ENCODE assay signal across 8 mouse cellular contexts in genomic region chr1:134093771-134094526, GRCm38 (mm10). TPM values are rescaled to one million over a fixed set of nuclear protein-coding genes. Genes with fewer than 3 reads are reported as not detected.
DNase-seq lines count a peak whose midpoint lies in the region; ATAC-seq and TF ChIP-seq lines count a peak whose summit lies in the region.

No protein-coding gene starts in this region.

- H3K4me2 ChIP-seq in limb, embryonic 14.5 days (replicated peaks; ENCODE audit: low read depth, low read length, severe bottlenecking): peak overlapping the region; percentile 93
- H3K4me2 ChIP-seq in midbrain, embryonic 14.5 days (ENCODE audit: low read length): peak overlapping the region; percentile 76

- TF ChIP-seq POLR2A in cerebellum, adult 2 months (IDR thresholded peaks at IDR 0.05; ENCODE audit: borderline replicate concordance, insufficient read depth, low read length): no peak
- no peak for TF ChIP-seq POLR2A in limb, embryonic 14.5 days (IDR thresholded peaks at IDR 0.05; ENCODE audit: borderline replicate concordance, extremely low read depth, insufficient read depth, insufficient read length)

- no peak for TF ChIP-seq CTCF in cerebellum, adult 2 months (IDR thresholded peaks at IDR 0.05; ENCODE audit: borderline replicate concordance, insufficient read depth, low read depth, low read length)

- peak overlapping the region; percentile 68 for H3K9ac ChIP-seq in limb, embryonic 14.5 days (ENCODE audit: low read depth, low read length, severe bottlenecking)
- H3K9ac ChIP-seq in midbrain, embryonic 14.5 days (replicated peaks; ENCODE audit: low read length): peak overlapping the region; percentile 59; the same call in 1 of the 2 replicates

- ATAC-seq in granulocyte monocyte progenitor cell, adult 5-6 weeks (replicated peaks; ENCODE audit: poor library complexity, severe bottlenecking): peak; percentile 65
- no peak for ATAC-seq in limb, embryonic 14.5 days (ENCODE audit: low FRiP score, low read depth)
- ATAC-seq in midbrain, embryonic 14.5 days (ENCODE audit: low FRiP score, low TSS enrichment): no peak

- H3K27me3 ChIP-seq in cerebellum, adult 2 months (ENCODE audit: control insufficient read depth, insufficient read depth, low read length): no peaks in the 10 kb centered on the region
- no peaks in the 10 kb centered on the region for H3K27me3 ChIP-seq in limb, embryonic 14.5 days (ENCODE audit: control insufficient read depth, insufficient read depth, low read length)
- H3K27me3 ChIP-seq in midbrain, embryonic 14.5 days (ENCODE audit: control insufficient read depth, insufficient read depth, low read length): no peaks in the 10 kb centered on the region

- DNase-seq in cerebellum, adult 2 months: no peak
- DNase-seq in cerebellum, adult 18-20 months: no peak
- peak; percentile 76 to 78 for DNase-seq in B cell, adult 2 months
- DNase-seq in limb, embryonic 14.5 days (ENCODE audit: low spot score): no peak
- DNase-seq in midbrain, embryonic 14.5 days: no peak
- no peak for DNase-seq in left cerebral cortex, postnatal 14 days (ENCODE audit: low spot score in 2 of 2)
- DNase-seq in right cerebral cortex, adult 18-20 months: no peak

- peaks cover 29% of the 10 kb centered on the region for H3K4me1 ChIP-seq in cerebellum, adult 2 months (ENCODE audit: control insufficient read depth, insufficient read depth, low read length)
- peaks cover 41% of the 10 kb centered on the region for H3K4me1 ChIP-seq in limb, embryonic 14.5 days (ENCODE audit: control insufficient read depth, insufficient read depth, low read length)
- H3K4me1 ChIP-seq in midbrain, embryonic 14.5 days (ENCODE audit: control insufficient read depth, insufficient read depth, low read length): peaks cover 55% of the 10 kb centered on the region

- 77% methylated on average over 13 of the region's 13 CpGs for WGBS in cerebellum, adult 2 months
- WGBS in limb, embryonic 14.5 days: 73% methylated on average over 13 of the region's 13 CpGs
- 60% methylated on average over 13 of the region's 13 CpGs for WGBS in midbrain, embryonic 14.5 days

- H3K27ac ChIP-seq in cerebellum, adult 2 months (ENCODE audit: insufficient read depth, low read length): peak overlapping the region; percentile 97
- peak overlapping the region; percentile 87; the same call in 1 of the 2 replicates for H3K27ac ChIP-seq in limb, embryonic 14.5 days (replicated peaks; ENCODE audit: low read depth, low read length)
- H3K27ac ChIP-seq in midbrain, embryonic 14.5 days (replicated peaks; ENCODE audit: low read depth, low read length): peak overlapping the region; percentile 80

- no peaks in the 10 kb centered on the region for H3K9me3 ChIP-seq in limb, embryonic 14.5 days (ENCODE audit: control insufficient read depth, low read length)
- no peaks in the 10 kb centered on the region; the same call in 1 of the 2 replicates for H3K9me3 ChIP-seq in midbrain, embryonic 14.5 days (ENCODE audit: control insufficient read depth, low read length)

- H3K36me3 ChIP-seq in limb, embryonic 14.5 days (ENCODE audit: control insufficient read depth, insufficient read depth, low read length): no peaks in the 10 kb centered on the region
- H3K36me3 ChIP-seq in midbrain, embryonic 14.5 days (ENCODE audit: control insufficient read depth, insufficient read depth, low read length): no peaks in the 10 kb centered on the region

- H3K4me3 ChIP-seq in cerebellum, adult 2 months (replicated peaks; ENCODE audit: insufficient read depth, low read depth, low read length): no peak overlapping the region
- H3K4me3 ChIP-seq in limb, embryonic 14.5 days (replicated peaks; ENCODE audit: low read length): peak overlapping the region; percentile 47; the same call in 1 of the 2 replicates
- H3K4me3 ChIP-seq in midbrain, embryonic 14.5 days (replicated peaks; ENCODE audit: low read depth, low read length): peak overlapping the region; percentile 45; the same call in 1 of the 2 replicates

- intact Hi-C loops in left cerebral cortex, postnatal 14 days (cut with DNase I): no loop called here

RNA-seq across cellular contexts. Expression of gene Btg2, which starts 15.0 kb away (rescaled TPM):
- polyA plus RNA-seq in cerebellum, adult 2 months (2012; rRNA removed): 11.9 and 15.3 TPM in 2 replicates
- total RNA-seq in granulocyte monocyte progenitor cell, adult 5-6 weeks (2014; fragmentation: Nextera tagmentation): 7.2 and 13.5 TPM in 2 replicates
- 31.3 and 33.7 TPM in 2 replicates for total RNA-seq in granulocyte monocyte progenitor cell, adult 5-6 weeks (2017)
- polyA plus RNA-seq in limb, embryonic 14.5 days (2012; rRNA removed): 18.6 TPM in 2 replicates
- 26.2 and 26.4 TPM in 2 replicates for polyA plus RNA-seq in limb, embryonic 14.5 days (2014; fragmentation: Nextera tagmentation; extraction: Ambion mirVana)
- 34.2 and 61.1 TPM in 2 replicates for polyA plus RNA-seq in midbrain, embryonic 14.5 days (2014; fragmentation: Nextera tagmentation; extraction: Ambion mirVana)
- 10 to 100 TPM; 14.6 to 17.5 TPM for total RNA-seq in left cerebral cortex, postnatal 14 days (2021)

RNA-seq across cellular contexts. Expression of gene Chit1, which starts 17.1 kb away (rescaled TPM):
- not detected in 2 replicates for polyA plus RNA-seq in cerebellum, adult 2 months (2012; rRNA removed)
- 0.62 and 1.7 TPM in 2 replicates for total RNA-seq in granulocyte monocyte progenitor cell, adult 5-6 weeks (2014; fragmentation: Nextera tagmentation)
- total RNA-seq in granulocyte monocyte progenitor cell, adult 5-6 weeks (2017): 0.22 and 0.82 TPM in 2 replicates
- 0.33 TPM in 2 replicates for polyA plus RNA-seq in limb, embryonic 14.5 days (2012; rRNA removed)
- polyA plus RNA-seq in limb, embryonic 14.5 days (2014; fragmentation: Nextera tagmentation; extraction: Ambion mirVana): 0.18 and 0.30 TPM in 2 replicates
- polyA plus RNA-seq in midbrain, embryonic 14.5 days (2014; fragmentation: Nextera tagmentation; extraction: Ambion mirVana): 0.26 TPM in 1 of 2 replicates, not detected in the other
- total RNA-seq in left cerebral cortex, postnatal 14 days (2021): under 1 TPM; 0.38 to 0.42 TPM

RNA-seq across cellular contexts. Expression of gene Fmod, which starts 56.9 kb away (rescaled TPM):
- polyA plus RNA-seq in cerebellum, adult 2 months (2012; rRNA removed): 7.5 and 10.8 TPM in 2 replicates
- not detected in 2 replicates for total RNA-seq in granulocyte monocyte progenitor cell, adult 5-6 weeks (2014; fragmentation: Nextera tagmentation)
- not detected in 2 replicates for total RNA-seq in granulocyte monocyte progenitor cell, adult 5-6 weeks (2017)
- 86.7 and 105 TPM in 2 replicates for polyA plus RNA-seq in limb, embryonic 14.5 days (2012; rRNA removed)
- polyA plus RNA-seq in limb, embryonic 14.5 days (2014; fragmentation: Nextera tagmentation; extraction: Ambion mirVana): 75.1 and 79.5 TPM in 2 replicates
- polyA plus RNA-seq in midbrain, embryonic 14.5 days (2014; fragmentation: Nextera tagmentation; extraction: Ambion mirVana): 0.31 and 6.4 TPM in 2 replicates
- 10 to 100 TPM; 16.8 to 21.8 TPM for total RNA-seq in left cerebral cortex, postnatal 14 days (2021)

Comparison
In these comparisons a context has a peak if more than half of its experiments do, and no peak if none do; other contexts are left out.
1. DNase-seq: peak in B cell, adult 2 months (2 of 2); none in cerebellum, adult 2 months (0 of 2), cerebellum, adult 18-20 months (0 of 2), limb, embryonic 14.5 days (single experiment), midbrain, embryonic 14.5 days (single experiment), left cerebral cortex, postnatal 14 days (0 of 2) and right cerebral cortex, adult 18-20 months (single experiment).
2. Peak in every context shown above with its lines, with median percentiles within 50 percentile points of each other: H3K27ac ChIP-seq.